Mouse (Mus musculus) limb, embryonic 11.5 days (tissue): ENCODE measurements around the gene Olfr693. TPM values are rescaled to one million over a fixed set of nuclear protein-coding genes. Genes with fewer than 3 reads are reported as not detected.
"Not testable (repeated sequence)": the region's sequence is repeated elsewhere in the genome, so short reads cannot be mapped to it uniquely, and the experiment has no call there.

Experiments used
- ATAC-seq: fragments of 200-750 bp; cut with Nextera tagmentation; 2 replicates; pipeline ENCODE4 v1.8.0; 2017; ENCODE audit warnings: low read depth; ENCODE audit not compliant: insufficient number of reproducible peaks, low FRiP score, low TSS enrichment
- DNase-seq: peaks from one replicate; pipeline ENCODE4 v3.0.0-alpha.2; 2015; ENCODE audit warnings: low spot score
- H3K27ac ChIP-seq: fragments of 300-500 bp; sonication (generic); replicated peaks from 2 replicates; pipeline ENCODE4 v1.5.1; 2014; ENCODE audit warnings: low read depth, mild to moderate bottlenecking, low read length
- H3K27me3 ChIP-seq: fragments of 300-500 bp; sonication (generic); 2 replicates; pipeline ENCODE4 v1.6.1; 2014; ENCODE audit warnings: mild to moderate bottlenecking, low read length, mixed read lengths; ENCODE audit not compliant: control insufficient read depth, insufficient read depth
- H3K36me3 ChIP-seq: fragments of 300-500 bp; sonication (generic); 2 replicates; pipeline ENCODE4 v1.6.1; 2014; ENCODE audit warnings: mild to moderate bottlenecking, low read length, moderate library complexity, mixed read lengths; ENCODE audit not compliant: control insufficient read depth, insufficient read depth
- H3K4me1 ChIP-seq: fragments of 300-500 bp; sonication (generic); 2 replicates; pipeline ENCODE4 v1.6.1; 2014; ENCODE audit warnings: low read length, mixed read lengths; ENCODE audit not compliant: control insufficient read depth, insufficient read depth
- H3K4me2 ChIP-seq: fragments of 300-500 bp; sonication (generic); 2 replicates; pipeline ENCODE4 v1.6.1; 2014; ENCODE audit warnings: low read depth, mild to moderate bottlenecking, moderate library complexity; ENCODE audit not compliant: severe bottlenecking
- H3K4me3 ChIP-seq: fragments of 300-500 bp; sonication (generic); 2 replicates; pipeline ENCODE4 v1.5.1; 2014; ENCODE audit warnings: low read depth, low read length
- H3K9ac ChIP-seq: fragments of 300-500 bp; sonication (generic); 2 replicates; pipeline ENCODE4 v1.6.1; 2014; ENCODE audit warnings: mild to moderate bottlenecking, low read length
- H3K9me3 ChIP-seq: fragments of 300-500 bp; sonication (generic); 2 replicates; pipeline ENCODE4 v1.6.1; 2016; ENCODE audit warnings: low read length; ENCODE audit not compliant: control insufficient read depth
- WGBS: fragments of 180-500 bp; shearing (Covaris S2); extraction: QIAGEN DNeasy Blood & Tissue Kit; methylation state at CpG from one replicate; pipeline ENCODE4 v1.1.7; 2014; 5-methylcytosine and 5-hydroxymethylcytosine counted together
- polyA plus RNA-seq: library from polyadenylated mRNA; unstranded; fragments of >200 nt; fragmentation: Nextera tagmentation; extraction: Ambion mirVana; gene quantifications from 2 replicates; pipeline ENCODE4 v1.2.1, GENCODE M21; 2014

The Olfr693 gene
- polyA plus RNA-seq, result not detected in 2 replicates

DNA sequence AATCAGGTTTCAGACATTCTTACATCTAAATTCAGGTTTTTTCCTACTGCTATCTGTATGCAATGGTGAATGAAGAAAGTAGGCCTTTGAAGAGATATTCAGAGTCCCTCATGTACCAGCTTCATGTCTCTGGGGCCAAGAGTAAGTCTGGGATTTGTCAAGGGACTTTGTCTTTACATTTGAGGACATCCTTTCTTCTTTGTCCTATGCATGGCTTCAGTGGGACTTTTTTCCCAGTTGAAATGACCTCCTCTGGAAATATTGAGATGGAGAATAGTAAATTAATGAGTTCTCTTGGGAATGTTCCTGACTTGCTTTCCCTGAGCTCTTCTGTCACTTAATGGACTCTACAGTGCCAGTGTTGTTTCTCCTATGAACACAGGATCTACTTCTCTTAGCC is at the start of gene Olfr693:
Olfr693 (minus strand) TSS at position 101 of the 400 bp plus-strand sequence.
- Histone ChIP-seq H3K9me3 (no peaks in the 10 kb centered on the region), H3K4me1 (no peaks in the 10 kb centered on the region), H3K27me3 (no peaks in the 10 kb centered on the region), H3K4me2 (no peak within 1 kb of the TSS), H3K4me3 (no peak within 1 kb of the TSS), H3K27ac (no peak within 1 kb of the TSS), H3K36me3 (no peaks in the 10 kb centered on the region), H3K9ac (no peak within 1 kb of the TSS)
- DNase-seq (no peak), ATAC-seq (no peak)

GRCm38 (mm10) chr7:106725654-106726053 is 45.3 kb upstream of the Olfr693 start:
- DNase-seq, H3K9me3 ChIP-seq, ATAC-seq, H3K4me2 ChIP-seq, H3K27me3 ChIP-seq, H3K9ac ChIP-seq, H3K4me3 ChIP-seq, H3K27ac ChIP-seq, H3K36me3 ChIP-seq, H3K4me1 ChIP-seq: not testable (repeated sequence)
- WGBS, result 90% methylated on average over 2 of the region's 2 CpGs

GRCm38 (mm10) chr7:106716296-106716695 is 35.9 kb upstream of the Olfr693 start, which contains the start of gene Olfr695:
TSS of gene Olfr695 (minus strand) at chr7:106716396.
- ATAC-seq, result no peak
- H3K27ac ChIP-seq, result no peak within 1 kb of the TSS
- H3K4me3 ChIP-seq, result no peak within 1 kb of the TSS
- H3K36me3 ChIP-seq, result no peaks in the 10 kb centered on the region
- H3K4me2 ChIP-seq, result no peak within 1 kb of the TSS
- H3K27me3 ChIP-seq, result no peaks in the 10 kb centered on the region
- H3K9me3 ChIP-seq, result no peaks in the 10 kb centered on the region
- no peak for DNase-seq
- H3K4me1 ChIP-seq, result no peaks in the 10 kb centered on the region
- H3K9ac ChIP-seq, result no peak within 1 kb of the TSS

DNA sequence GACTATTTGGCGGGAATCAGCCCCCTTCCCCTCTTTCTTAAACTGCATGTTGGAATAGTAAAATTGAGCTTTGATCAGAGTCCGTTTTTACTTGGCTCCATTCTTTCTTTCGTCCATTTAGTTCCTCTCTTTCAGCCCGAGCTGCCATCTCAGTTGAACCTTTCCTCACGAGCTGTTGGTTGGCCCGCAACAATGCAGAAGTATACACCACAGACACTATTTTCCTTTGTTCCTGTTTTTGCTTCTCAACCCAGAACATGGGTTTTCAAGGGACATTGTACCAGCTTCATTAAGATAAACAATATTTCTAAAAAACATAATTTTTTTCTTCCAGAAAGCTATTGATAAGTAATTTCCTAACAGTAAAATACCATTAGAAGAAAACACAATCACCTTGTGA is 31.1 kb upstream of the Olfr693 start:
- Histone ChIP-seq H3K36me3 (no peaks in the 10 kb centered on the region), H3K4me1 (no peaks in the 10 kb centered on the region), H3K9me3 (no peaks in the 10 kb centered on the region), H3K4me3 (no peak overlapping the region), H3K9ac (no peak overlapping the region), H3K27me3 (no peaks in the 10 kb centered on the region), H3K4me2 (no peak overlapping the region), H3K27ac (no peak overlapping the region)
- no peak for DNase-seq
- no peak for ATAC-seq
- WGBS, result 90% methylated on average over 6 of the region's 6 CpGs

- not testable (repeated sequence) for H3K36me3 ChIP-seq, H3K4me3 ChIP-seq, DNase-seq, H3K27me3 ChIP-seq, ATAC-seq, H3K4me2 ChIP-seq, H3K27ac ChIP-seq, H3K9me3 ChIP-seq, H3K4me1 ChIP-seq, H3K9ac ChIP-seq
- WGBS, result 92% methylated on average over 10 of the region's 10 CpGs
These were observed 27.3 kb upstream of the Olfr693 start for GRCm38 (mm10) chr7:106707705-106708104.

- H3K4me1 ChIP-seq, result no peaks in the 10 kb centered on the region
- no peaks in the 10 kb centered on the region for H3K27me3 ChIP-seq
- no peak overlapping the region for H3K4me2 ChIP-seq
- no peak overlapping the region for H3K9ac ChIP-seq
- no peak overlapping the region for H3K4me3 ChIP-seq
- DNase-seq (no peak), ATAC-seq (no peak)
- H3K27ac ChIP-seq, result no peak overlapping the region
- WGBS, result 83% methylated on average over 1 of the region's 1 CpGs
- H3K9me3 ChIP-seq, result no peaks in the 10 kb centered on the region
- no peaks in the 10 kb centered on the region for H3K36me3 ChIP-seq
These were observed 16.5 kb upstream of the Olfr693 start for GRCm38 (mm10) chr7:106696891-106697290.

DNA sequence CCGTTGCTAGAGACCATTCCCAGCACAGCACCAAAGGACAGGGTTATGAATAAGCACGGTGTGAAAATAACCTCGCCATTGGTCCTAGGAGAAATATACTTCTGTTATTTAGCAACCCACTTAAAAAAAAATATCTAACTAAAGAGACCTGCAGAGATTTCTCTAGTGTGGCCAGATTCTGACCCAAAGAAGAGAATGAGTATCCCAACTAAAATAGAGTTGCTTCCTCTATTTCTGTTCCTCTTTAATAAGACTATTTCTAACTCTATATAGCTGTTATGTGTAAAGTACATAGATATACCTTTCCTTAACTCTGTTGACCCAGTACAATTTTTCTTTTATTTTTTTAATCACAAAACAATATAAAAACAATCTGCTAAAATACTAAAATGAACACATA is 12.6 kb upstream of the Olfr693 start:
- no peak overlapping the region for H3K27ac ChIP-seq
- H3K36me3 ChIP-seq, result no peaks in the 10 kb centered on the region
- no peak overlapping the region for H3K4me3 ChIP-seq
- ATAC-seq, result no peak
- H3K27me3 ChIP-seq, result no peaks in the 10 kb centered on the region
- no peak overlapping the region for H3K9ac ChIP-seq
- no peaks in the 10 kb centered on the region for H3K9me3 ChIP-seq
- H3K4me1 ChIP-seq, result no peaks in the 10 kb centered on the region
- DNase-seq, result no peak
- WGBS, result 82% methylated on average over 3 of the region's 3 CpGs
- H3K4me2 ChIP-seq, result no peak overlapping the region

DNA sequence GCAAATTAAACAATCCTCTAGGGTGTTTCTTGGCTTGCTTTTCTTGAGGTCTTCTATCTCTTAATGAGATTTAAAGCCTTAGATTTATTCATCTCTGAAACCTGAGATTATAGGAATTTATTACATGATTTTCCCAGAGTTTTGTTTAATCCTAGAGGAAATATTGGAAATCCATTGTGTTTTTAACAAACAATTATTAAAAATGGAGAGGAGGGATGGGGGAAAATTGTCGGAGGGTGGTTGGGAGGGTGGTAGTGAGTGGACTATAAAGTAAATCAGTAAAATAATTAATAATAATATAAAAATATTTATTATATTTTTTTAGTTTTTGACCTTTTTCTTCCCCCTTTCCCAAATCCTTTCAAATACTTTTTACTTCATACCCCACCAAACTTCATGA is 11.3 kb upstream of the Olfr693 start, which contains the start of gene Olfr694:
Olfr694 (minus strand) TSS at position 101 of the 400 bp plus-strand sequence.
- no peak within 1 kb of the TSS for H3K27ac ChIP-seq
- no peak within 1 kb of the TSS for H3K9ac ChIP-seq
- ATAC-seq (no peak), DNase-seq (no peak)
- no peak within 1 kb of the TSS for H3K4me3 ChIP-seq
- no peaks in the 10 kb centered on the region for H3K36me3 ChIP-seq
- no peaks in the 10 kb centered on the region for H3K27me3 ChIP-seq
- no peak within 1 kb of the TSS for H3K4me2 ChIP-seq
- 95% methylated on average over 1 of the region's 1 CpGs for WGBS
- no peaks in the 10 kb centered on the region for H3K4me1 ChIP-seq
- H3K9me3 ChIP-seq, result no peaks in the 10 kb centered on the region

- Histone ChIP-seq H3K4me2 (no peak overlapping the region), H3K4me3 (no peak overlapping the region), H3K27ac (no peak overlapping the region), H3K4me1 (no peaks in the 10 kb centered on the region), H3K27me3 (no peaks in the 10 kb centered on the region), H3K9ac (no peak overlapping the region), H3K9me3 (no peaks in the 10 kb centered on the region), H3K36me3 (no peaks in the 10 kb centered on the region)
- 90% methylated on average over 2 of the region's 2 CpGs for WGBS
- DNase-seq (no peak), ATAC-seq (no peak)
These were observed 5.0 kb upstream of the Olfr693 start for GRCm38 (mm10) chr7:106685382-106685781.
